Comparison of ENCODE assay signal across 8 mouse cellular contexts in the genomic region with DNA sequence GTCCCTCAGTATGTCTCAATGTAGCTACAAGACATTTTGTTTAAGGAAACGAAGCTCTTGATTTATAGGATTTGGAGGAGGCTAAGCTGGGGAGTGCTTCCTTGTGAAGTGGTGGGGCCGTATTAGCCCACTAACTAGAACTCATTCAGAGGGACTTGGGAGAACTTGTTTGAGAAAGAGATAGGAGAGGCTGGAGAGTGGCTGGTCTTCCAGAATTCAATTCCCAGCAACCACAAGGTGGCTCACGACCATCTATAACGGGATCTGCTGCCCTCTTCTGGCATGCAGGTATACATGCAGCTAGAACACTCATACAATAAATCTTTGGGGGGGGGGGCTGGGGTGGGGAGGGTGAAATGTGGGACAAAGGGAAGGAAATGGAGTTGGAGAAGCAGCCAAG.
DNase-seq lines count a peak whose midpoint lies in the region; ATAC-seq and TF ChIP-seq lines count a peak whose summit lies in the region.

No protein-coding gene starts in this region.

- no peaks in the 10 kb centered on the region for H3K9me3 ChIP-seq in ES-E14 (ENCODE audit: control insufficient read depth, insufficient read depth, low read depth, low read length)
- no peaks in the 10 kb centered on the region for H3K9me3 ChIP-seq in liver, postnatal 0 days (ENCODE audit: low read length)

- H3K27me3 ChIP-seq in liver, postnatal 0 days (ENCODE audit: insufficient read depth, low read length) = 0 out of 2 replicates have a peak, but pooled peaks cover 3% of the 10 kb centered on the region

- peak; percentile 50 to 61 for DNase-seq in left cerebral cortex, adult 18-20 months (ENCODE audit: low spot score in 2 of 2)
- no peak for DNase-seq in left cerebral cortex, adult 11 months (ENCODE audit: low spot score)
- DNase-seq in ES-E14 (ENCODE audit: low read depth, low spot score) = peak; percentile 19
- peak; percentile 69 for DNase-seq in brain, embryonic 14.5 days (ENCODE audit: low read depth)
- peak; percentile 59 to 60 for DNase-seq in heart, postnatal 36 days
- peak; percentile 40 for DNase-seq in liver, postnatal 0 days
- DNase-seq in T-cell, adult 2 months (ENCODE audit: low spot score) = no peak

- H3K4me3 ChIP-seq in ES-E14 (ENCODE audit: insufficient read depth in 1 of 2, low read depth in 1 of 2, low read length in 2 of 2, poor library complexity in 1 of 2, severe bottlenecking in 1 of 2) = no peak overlapping the region
- no peak overlapping the region for H3K4me3 ChIP-seq in liver, postnatal 0 days (ENCODE audit: low read depth, low read length)

- H3K36me3 ChIP-seq in ES-E14 (ENCODE audit: control insufficient read depth, insufficient read depth, low read length, poor library complexity, severe bottlenecking) = no peaks in the 10 kb centered on the region
- H3K36me3 ChIP-seq in liver, postnatal 0 days (replicated peaks; ENCODE audit: insufficient read depth, low read length) = no peaks in the 10 kb centered on the region

- H3K27ac ChIP-seq in ES-E14 (ENCODE audit: insufficient read depth, low read depth, low read length, poor library complexity, severe bottlenecking) = no peak overlapping the region
- no peak overlapping the region for H3K27ac ChIP-seq in liver, postnatal 0 days (ENCODE audit: low read depth)

- no peak for TF ChIP-seq POLR2A in brain, embryonic 14.5 days (IDR thresholded peaks at IDR 0.05; ENCODE audit: borderline replicate concordance, extremely low read depth, insufficient read depth, insufficient read length, poor library complexity, severe bottlenecking)

- no peak for ATAC-seq in liver, postnatal 0 days
- no peak for ATAC-seq in megakaryocyte, adult 5-6 weeks (ENCODE audit: poor library complexity, severe bottlenecking)

- TF ChIP-seq EP300 in liver, postnatal 0 days (IDR thresholded peaks at IDR 0.05; ENCODE audit: low read depth) = no peak

- TF ChIP-seq CTCF in brain, embryonic 14.5 days (IDR thresholded peaks at IDR 0.05; ENCODE audit: borderline replicate concordance, extremely low read depth, insufficient read depth, insufficient read length) = peak; percentile 63
- peak; percentile 72 for TF ChIP-seq CTCF in liver, postnatal 0 days (IDR thresholded peaks at IDR 0.05; ENCODE audit: low read depth)

- WGBS in liver, postnatal 0 days (ENCODE audit: insufficient replicate concordance) = 14% methylated on average over 4 of the region's 4 CpGs

- H3K4me1 ChIP-seq in ES-E14 (ENCODE audit: control insufficient read depth in 2 of 2, insufficient read depth in 2 of 2, low read length in 2 of 2, poor library complexity in 1 of 2) = no peaks in the 10 kb centered on the region; a peak in 1 of 4 replicates
- H3K4me1 ChIP-seq in liver, postnatal 0 days (ENCODE audit: insufficient read depth) = no peaks in the 10 kb centered on the region

- intact Hi-C loops in heart, postnatal 36 days (cut with DNase I) = loop anchor here (10.0 kb wide), 1 partner anchor 845 kb away; a partner anchor contains a TSS

- H3K4me2 ChIP-seq in liver, postnatal 0 days (ENCODE audit: low read depth, low read length) = no peak overlapping the region

- H3K9ac ChIP-seq in ES-E14 (ENCODE audit: insufficient read depth, low read depth, low read length, poor library complexity, severe bottlenecking) = no peak overlapping the region
- H3K9ac ChIP-seq in liver, postnatal 0 days (replicated peaks) = no peak overlapping the region

- in situ Hi-C loops in ES-E14 (cut with MboI; ENCODE audit: low sequenced_read_pairs in 2 of 2, unreplicated experiment in 2 of 2) = loop anchor here in 1 of 2 experiments (25.0 kb wide), 1 partner anchor 547 kb away; a partner anchor contains a TSS

TF ChIP-seq in ES-E14, 5 proteins besides CTCF, POLR2A, EP300 and RAD21:
- TF ChIP-seq MAFK (IDR thresholded peaks at IDR 0.05; ENCODE audit: insufficient read depth, low read depth, low read length) (no peak), HCFC1 (IDR thresholded peaks at IDR 0.05; ENCODE audit: borderline replicate concordance, insufficient read depth, low read length) (no peak), ZC3H11A (IDR thresholded peaks at IDR 0.05; ENCODE audit: borderline replicate concordance, low read depth, low read length) (no peak), ZNF384 (IDR thresholded peaks at IDR 0.05; ENCODE audit: low read depth, low read length) (no peak), CHD2 (IDR thresholded peaks at IDR 0.05; ENCODE audit: low read depth, low read length) (no peak)
TF ChIP-seq in ES-E14: peak in this region for 0.

Comparison
In these comparisons a context has a peak if more than half of its experiments do, and no peak if none do; other contexts are left out.
1. DNase-seq: peak in left cerebral cortex, adult 18-20 months (2 of 2), ES-E14 (single experiment), brain, embryonic 14.5 days (single experiment), heart, postnatal 36 days (2 of 2) and liver, postnatal 0 days (single experiment); none in left cerebral cortex, adult 11 months (single experiment) and T-cell, adult 2 months (single experiment).